Mouse (Mus musculus): ENCODE data around the gene Klf12. TPM values are rescaled to one million over a fixed set of nuclear protein-coding genes. Genes with fewer than 3 reads are reported as not detected.

Klf12 gene
- polyA plus RNA-seq, 1 experiment from 2014 or later: 50.3 TPM

DNA sequence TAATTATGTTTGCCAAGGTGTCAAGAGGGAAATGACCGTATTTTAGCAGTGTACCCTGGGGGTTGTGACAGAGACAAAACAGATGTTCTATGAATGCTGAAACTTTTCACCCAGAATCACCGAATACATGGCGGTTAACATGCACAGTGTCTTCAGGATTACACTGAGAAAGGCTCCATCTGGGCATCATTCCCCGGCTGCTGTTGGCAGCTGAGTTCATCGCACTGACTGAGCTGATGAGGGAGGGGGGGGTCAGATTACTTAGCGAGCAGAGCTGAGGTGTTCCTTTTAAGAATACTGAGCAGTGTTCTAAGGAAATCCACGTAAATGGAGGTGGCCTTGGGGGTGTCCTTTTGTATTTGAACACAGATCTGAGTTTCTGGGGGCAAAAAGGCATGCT is 301.0 kb downstream of the Klf12 start:
- H3K27me3 ChIP-seq: no peaks in the 10 kb centered on the region
- peak; percentile 27; the same call in 1 of the 2 replicates for ATAC-seq (ENCODE audit: low FRiP score, low read depth)
- peaks cover 3% of the 10 kb centered on the region; the same call in 1 of the 2 replicates for H3K4me1 ChIP-seq
- WGBS: 71% methylated on average over 7 of the region's 7 CpGs
- H3K36me3 ChIP-seq: no peaks in the 10 kb centered on the region; the same call in 1 of the 2 replicates
- H3K9me3 ChIP-seq: no peaks in the 10 kb centered on the region
- H3K9ac ChIP-seq (replicated peaks): no peak overlapping the region
- no peak overlapping the region for H3K4me3 ChIP-seq
- H3K27ac ChIP-seq (replicated peaks): no peak overlapping the region
- no peak overlapping the region for H3K4me2 ChIP-seq (replicated peaks)

DNA sequence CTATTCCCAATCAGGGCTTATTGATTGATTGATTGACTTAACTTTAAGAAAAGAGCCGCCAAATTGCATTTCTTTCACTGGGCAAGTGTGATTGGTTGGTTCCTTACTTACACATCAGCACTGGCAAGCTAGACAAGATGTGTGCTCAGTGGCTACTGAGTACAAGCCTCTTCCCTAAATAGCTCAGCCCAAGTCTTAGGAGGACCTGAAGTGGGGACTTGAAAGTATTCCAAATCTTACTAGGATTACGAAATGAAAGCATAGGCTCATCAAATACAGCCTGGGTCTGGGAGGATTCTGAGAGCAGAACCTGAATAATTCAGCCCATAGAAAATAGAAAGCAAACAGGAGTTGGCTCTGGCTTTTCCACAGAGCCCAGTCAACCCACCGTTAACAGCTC is 303.3 kb downstream of the Klf12 start:
- Histone ChIP-seq H3K36me3 (no peaks in the 10 kb centered on the region; the same call in 1 of the 2 replicates), H3K4me3 (no peak overlapping the region), H3K9me3 (no peaks in the 10 kb centered on the region), H3K4me2 (replicated peaks) (no peak overlapping the region), H3K4me1 (peaks cover 3% of the 10 kb centered on the region; the same call in 1 of the 2 replicates), H3K27ac (replicated peaks) (no peak overlapping the region), H3K9ac (replicated peaks) (no peak overlapping the region), H3K27me3 (no peaks in the 10 kb centered on the region)
- ATAC-seq (ENCODE audit: low FRiP score, low read depth): no peak
- 86% methylated on average over 3 of the region's 3 CpGs for WGBS

DNA sequence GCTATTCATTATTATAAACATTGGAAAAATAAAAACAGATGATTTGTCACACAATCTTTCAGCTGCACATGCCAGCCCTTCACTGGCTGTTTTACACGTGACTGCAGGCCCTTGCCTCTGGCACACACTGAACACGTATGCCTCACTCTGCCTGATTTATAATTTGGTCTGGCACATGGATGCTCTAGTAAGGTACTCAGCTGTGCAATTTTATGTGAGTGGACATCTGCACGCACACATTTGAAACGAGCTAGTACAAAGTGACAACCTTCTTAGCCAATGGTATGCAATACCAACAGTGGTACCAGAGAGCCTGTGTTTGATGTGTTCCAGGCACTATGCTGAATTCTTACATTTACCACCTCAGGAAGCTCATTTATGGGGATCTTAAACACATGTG is 316.6 kb downstream of the Klf12 start:
- H3K9me3 ChIP-seq: no peaks in the 10 kb centered on the region
- ATAC-seq (ENCODE audit: low FRiP score, low read depth): no peak
- no peaks in the 10 kb centered on the region for H3K4me1 ChIP-seq
- H3K27me3 ChIP-seq: no peaks in the 10 kb centered on the region
- no peak overlapping the region for H3K27ac ChIP-seq (replicated peaks)
- no peaks in the 10 kb centered on the region for H3K36me3 ChIP-seq
- no peak overlapping the region for H3K4me2 ChIP-seq (replicated peaks)
- WGBS: 85% methylated on average over 4 of the region's 4 CpGs
- no peak overlapping the region for H3K4me3 ChIP-seq
- H3K9ac ChIP-seq (replicated peaks): no peak overlapping the region

DNA sequence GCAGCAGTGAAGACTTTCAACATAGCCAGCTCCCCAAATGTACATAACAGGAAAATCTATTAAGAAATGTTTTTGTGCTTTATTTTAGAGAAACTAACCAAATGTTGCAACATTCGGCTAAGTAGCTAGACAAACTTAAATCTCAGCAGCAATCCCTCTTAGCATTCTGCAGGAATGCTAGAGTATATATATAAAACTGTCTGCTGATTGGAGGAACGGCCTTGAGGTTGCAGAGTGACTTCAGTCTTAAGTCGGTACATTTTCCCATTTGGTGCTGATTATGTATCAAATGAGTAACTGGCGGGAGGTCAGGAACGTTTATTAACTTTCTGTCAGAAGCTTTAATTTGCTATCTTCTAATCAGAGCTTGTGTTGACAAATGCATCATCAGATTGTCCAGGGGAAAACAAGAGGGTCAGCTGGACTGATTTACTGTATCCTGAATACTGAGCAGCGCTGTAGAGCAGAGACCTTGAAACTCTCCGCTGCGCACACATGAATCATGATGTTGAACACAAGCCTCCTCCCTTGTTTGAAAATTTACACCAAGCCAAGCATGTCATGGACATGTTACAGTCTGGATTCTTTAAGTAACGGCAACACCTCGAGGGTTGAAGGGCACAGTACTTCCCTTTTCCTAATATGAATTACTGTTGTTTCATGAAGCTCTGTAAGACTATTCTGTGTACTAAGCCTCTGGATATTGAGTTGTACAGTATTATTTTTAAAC is 323.8 kb downstream of the Klf12 start:
- H3K9me3 ChIP-seq: no peaks in the 10 kb centered on the region
- H3K4me3 ChIP-seq: no peak overlapping the region
- no peaks in the 10 kb centered on the region for H3K36me3 ChIP-seq
- WGBS: 92% methylated on average over 10 of the region's 10 CpGs
- H3K9ac ChIP-seq (replicated peaks): no peak overlapping the region
- no peaks in the 10 kb centered on the region for H3K4me1 ChIP-seq
- H3K27ac ChIP-seq (replicated peaks): no peak overlapping the region
- no peak overlapping the region for H3K4me2 ChIP-seq (replicated peaks)
- ATAC-seq (ENCODE audit: low FRiP score, low read depth): no peak
- no peaks in the 10 kb centered on the region for H3K27me3 ChIP-seq

GRCm38 (mm10) chr14:99955133-99955532 is 329.3 kb downstream of the Klf12 start:
- no peak overlapping the region for H3K4me3 ChIP-seq
- no peaks in the 10 kb centered on the region for H3K36me3 ChIP-seq
- H3K9ac ChIP-seq (replicated peaks): no peak overlapping the region
- no peak for ATAC-seq (ENCODE audit: low FRiP score, low read depth)
- no peaks in the 10 kb centered on the region for H3K9me3 ChIP-seq
- no peak overlapping the region for H3K4me2 ChIP-seq (replicated peaks)
- no peaks in the 10 kb centered on the region for H3K4me1 ChIP-seq
- H3K27ac ChIP-seq (replicated peaks): no peak overlapping the region
- no peaks in the 10 kb centered on the region for H3K27me3 ChIP-seq
- 93% methylated on average over 4 of the region's 4 CpGs for WGBS

GRCm38 (mm10) chr14:99944221-99945108 is 340.0 kb downstream of the Klf12 start:
- Histone ChIP-seq H3K36me3 (no peaks in the 10 kb centered on the region), H3K9ac (replicated peaks) (no peak overlapping the region), H3K4me3 (no peak overlapping the region), H3K9me3 (no peaks in the 10 kb centered on the region), H3K4me1 (peaks cover 37% of the 10 kb centered on the region), H3K27me3 (no peaks in the 10 kb centered on the region), H3K4me2 (replicated peaks) (0 out of 2 replicates have a peak overlapping the region, but pooled peaks have one; percentile 13), H3K27ac (replicated peaks) (peak overlapping the region; percentile 75)
- 43% methylated on average over 17 of the region's 17 CpGs for WGBS
- ATAC-seq (ENCODE audit: low FRiP score, low read depth): peak; percentile 82

- ATAC-seq (ENCODE audit: low FRiP score, low read depth): peak; percentile 90
- 29% methylated on average over 8 of the region's 8 CpGs for WGBS
- H3K9ac ChIP-seq (replicated peaks): no peak overlapping the region
- H3K27ac ChIP-seq (replicated peaks): peak overlapping the region; percentile 75
- no peak overlapping the region for H3K4me3 ChIP-seq
- H3K4me1 ChIP-seq: peaks cover 37% of the 10 kb centered on the region
- H3K9me3 ChIP-seq: no peaks in the 10 kb centered on the region
- H3K36me3 ChIP-seq: no peaks in the 10 kb centered on the region
- no peaks in the 10 kb centered on the region for H3K27me3 ChIP-seq
- no peak overlapping the region for H3K4me2 ChIP-seq (replicated peaks)
Measured at GRCm38 (mm10) chr14:99943156-99943555, 341.3 kb downstream of the Klf12 start.

DNA sequence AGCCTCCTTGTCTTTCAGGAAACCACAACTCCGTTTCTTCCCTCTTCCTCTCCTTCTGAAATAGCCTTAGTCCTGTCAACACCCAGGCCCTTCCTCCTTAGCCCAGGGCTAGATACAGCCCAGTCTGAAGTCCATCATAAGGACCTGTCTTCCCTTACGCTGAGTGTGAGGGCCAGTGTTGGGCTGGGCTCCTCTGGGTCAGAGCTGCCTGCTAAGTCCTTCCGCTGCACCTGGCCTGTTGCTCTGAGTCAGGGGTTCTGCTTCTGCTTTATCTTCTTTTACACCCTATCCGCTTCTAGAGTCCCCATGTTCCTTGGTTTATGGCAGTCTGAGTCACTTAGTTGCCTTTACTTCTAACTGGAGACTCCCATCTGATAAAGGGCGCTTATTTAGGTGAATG is 351.0 kb downstream of the Klf12 start:
- H3K9ac ChIP-seq (replicated peaks): no peak overlapping the region
- 86% methylated on average over 5 of the region's 5 CpGs for WGBS

GRCm38 (mm10) chr14:99931879-99932278 is 352.6 kb downstream of the Klf12 start:
- Histone ChIP-seq H3K4me3 (no peak overlapping the region), H3K27ac (replicated peaks) (no peak overlapping the region), H3K36me3 (no peaks in the 10 kb centered on the region), H3K27me3 (no peaks in the 10 kb centered on the region), H3K4me1 (peaks cover 3% of the 10 kb centered on the region; the same call in 1 of the 2 replicates), H3K4me2 (replicated peaks) (no peak overlapping the region), H3K9ac (replicated peaks) (no peak overlapping the region), H3K9me3 (no peaks in the 10 kb centered on the region)
- peak; percentile 65 for ATAC-seq (ENCODE audit: low FRiP score, low read depth)
- 12% methylated on average over 4 of the region's 4 CpGs for WGBS

More for the DNA sequence above, 351.0 kb downstream of the Klf12 start:
- Histone ChIP-seq H3K4me2 (replicated peaks) (no peak overlapping the region), H3K9me3 (no peaks in the 10 kb centered on the region), H3K36me3 (no peaks in the 10 kb centered on the region), H3K27ac (replicated peaks) (peak overlapping the region; percentile 20; the same call in 1 of the 2 replicates), H3K4me1 (peaks cover 3% of the 10 kb centered on the region; the same call in 1 of the 2 replicates), H3K27me3 (no peaks in the 10 kb centered on the region), H3K4me3 (no peak overlapping the region)
- ATAC-seq (ENCODE audit: low FRiP score, low read depth): no peak

DNA sequence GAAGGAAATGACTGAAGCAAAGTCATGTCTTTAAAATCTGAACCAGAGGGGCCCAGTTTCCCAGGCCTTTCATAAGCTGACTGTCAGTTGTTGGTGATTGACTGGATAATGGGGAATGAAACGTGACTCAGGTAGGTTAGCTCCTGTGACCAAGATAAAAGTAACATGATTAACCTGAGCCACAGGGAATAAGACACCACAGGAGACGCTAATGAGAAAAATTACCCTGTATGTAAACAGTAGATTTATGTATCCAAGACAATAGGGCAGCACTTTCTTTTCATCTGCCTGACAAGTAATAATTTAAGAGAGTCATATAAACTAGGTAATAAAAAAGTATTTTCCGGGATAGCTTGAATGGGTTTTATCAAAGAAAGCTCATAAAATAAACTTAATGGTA is 372.6 kb downstream of the Klf12 start:
- no peak overlapping the region for H3K27ac ChIP-seq (replicated peaks)
- H3K4me2 ChIP-seq (replicated peaks): no peak overlapping the region
- no peaks in the 10 kb centered on the region for H3K27me3 ChIP-seq
- H3K4me1 ChIP-seq: no peaks in the 10 kb centered on the region
- no peak overlapping the region for H3K9ac ChIP-seq (replicated peaks)
- no peak overlapping the region for H3K4me3 ChIP-seq
- 77% methylated on average over 3 of the region's 3 CpGs for WGBS
- no peak for ATAC-seq (ENCODE audit: low FRiP score, low read depth)
- H3K9me3 ChIP-seq: no peaks in the 10 kb centered on the region
- no peaks in the 10 kb centered on the region for H3K36me3 ChIP-seq

DNA sequence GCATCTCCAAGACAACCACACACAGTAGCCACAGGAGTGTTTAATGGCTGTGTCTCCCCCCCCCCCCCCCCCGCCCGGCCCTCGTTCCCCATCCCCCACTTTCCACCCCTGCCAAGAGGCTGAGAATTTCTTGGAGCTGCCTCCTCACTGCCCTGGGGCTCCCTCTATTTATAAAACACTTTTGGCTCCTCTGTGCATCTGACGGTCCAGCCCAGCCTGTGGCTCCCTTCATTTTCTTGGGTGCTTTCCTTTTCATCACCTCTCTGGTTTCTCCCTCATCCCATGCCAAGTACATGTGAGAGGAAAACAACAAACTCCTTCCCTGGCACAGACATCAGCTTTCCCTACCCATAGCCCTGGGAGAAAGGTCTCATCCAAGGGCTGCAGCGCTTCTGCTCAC is 373.6 kb downstream of the Klf12 start:
- Histone ChIP-seq H3K9me3 (no peaks in the 10 kb centered on the region), H3K9ac (replicated peaks) (no peak overlapping the region)
- 77% methylated on average over 3 of the region's 5 CpGs for WGBS

GRCm38 (mm10) chr14:99900902-99901301 is 383.6 kb downstream of the Klf12 start:
- ATAC-seq (ENCODE audit: low FRiP score, low read depth): no peak
- H3K36me3 ChIP-seq: 0 out of 2 replicates have a peak, but pooled peaks cover 3% of the 10 kb centered on the region

More for the DNA sequence above, 373.6 kb downstream of the Klf12 start:
- no peak overlapping the region for H3K4me2 ChIP-seq (replicated peaks)
- no peak overlapping the region for H3K4me3 ChIP-seq
- no peaks in the 10 kb centered on the region for H3K36me3 ChIP-seq
- no peak for ATAC-seq (ENCODE audit: low FRiP score, low read depth)
- no peaks in the 10 kb centered on the region for H3K27me3 ChIP-seq
- no peak overlapping the region for H3K27ac ChIP-seq (replicated peaks)
- H3K4me1 ChIP-seq: no peaks in the 10 kb centered on the region

More at GRCm38 (mm10) chr14:99900902-99901301, 383.6 kb downstream of the Klf12 start:
- Histone ChIP-seq H3K27ac (replicated peaks) (no peak overlapping the region), H3K4me2 (replicated peaks) (no peak overlapping the region), H3K9me3 (no peaks in the 10 kb centered on the region), H3K9ac (replicated peaks) (no peak overlapping the region), H3K4me3 (no peak overlapping the region), H3K27me3 (no peaks in the 10 kb centered on the region), H3K4me1 (no peaks in the 10 kb centered on the region)
- WGBS: over 99% methylated on average over 3 of the region's 3 CpGs

Data from midbrain, embryonic 12.5 days (tissue).